Mouse (Mus musculus) cerebellum, adult 9-11 months (tissue): ENCODE data around the gene Efnb2.

Experiments used
- DNase-seq: peaks from one replicate; pipeline ENCODE4 v3.0.0; 2022

Gene Efnb2

GRCm38 (mm10) chr8:8655346-8656340 lies 5.4 kb downstream of the Efnb2 start:
- no peak for DNase-seq

GRCm38 (mm10) chr8:8653906-8654489 lies 7.0 kb downstream of the Efnb2 start:
- DNase-seq = no peak

- DNase-seq = no peak
These were observed 7.7 kb downstream of the Efnb2 start for GRCm38 (mm10) chr8:8653343-8653742.

- DNase-seq = no peak
These were observed 8.7 kb downstream of the Efnb2 start for GRCm38 (mm10) chr8:8652388-8652787.

- DNase-seq = peak; percentile 27
These were observed 11.1 kb downstream of the Efnb2 start for GRCm38 (mm10) chr8:8649944-8650343.

- no peak for DNase-seq
These were observed 11.5 kb downstream of the Efnb2 start for GRCm38 (mm10) chr8:8649536-8649935.

GRCm38 (mm10) chr8:8648686-8649085 lies 12.4 kb downstream of the Efnb2 start:
- DNase-seq = no peak

- DNase-seq = no peak
These were observed 13.2 kb downstream of the Efnb2 start for GRCm38 (mm10) chr8:8647824-8648223.

- DNase-seq = no peak
These were observed 13.7 kb downstream of the Efnb2 start for GRCm38 (mm10) chr8:8647319-8647718.

- DNase-seq = no peak
These were observed 16.7 kb downstream of the Efnb2 start for GRCm38 (mm10) chr8:8644160-8644915.

- no peak for DNase-seq
These were observed 20.8 kb downstream of the Efnb2 start for GRCm38 (mm10) chr8:8640264-8640588.

- DNase-seq = no peak
These were observed 21.3 kb downstream of the Efnb2 start for GRCm38 (mm10) chr8:8639569-8640263.

- no peak for DNase-seq
These were observed 29.6 kb downstream of the Efnb2 start for GRCm38 (mm10) chr8:8631394-8631793.

GRCm38 (mm10) chr8:8624017-8624416 lies 37.0 kb downstream of the Efnb2 start:
- no peak for DNase-seq

GRCm38 (mm10) chr8:8623486-8623885 lies 37.6 kb downstream of the Efnb2 start:
- DNase-seq = no peak

GRCm38 (mm10) chr8:8622476-8622875 lies 38.6 kb downstream of the Efnb2 start:
- no peak for DNase-seq

GRCm38 (mm10) chr8:8622031-8622430 lies 39.0 kb downstream of the Efnb2 start:
- no peak for DNase-seq

GRCm38 (mm10) chr8:8621236-8621917 lies 39.7 kb downstream of the Efnb2 start:
- DNase-seq = no peak

- DNase-seq = no peak
These were observed 40.5 kb downstream of the Efnb2 start for GRCm38 (mm10) chr8:8620536-8620935.

- no peak for DNase-seq
These were observed 41.5 kb downstream of the Efnb2 start for GRCm38 (mm10) chr8:8619221-8620194.

GRCm38 (mm10) chr8:8613844-8614243 lies 47.2 kb downstream of the Efnb2 start:
- DNase-seq = no peak
